Mouse (Mus musculus) CH12.LX (cell line): ENCODE results near the gene Afdn.

Experiments
- CHD2 ChIP-seq: IDR thresholded peaks from 2 replicates; pipeline ENCODE4 v1.6.1; 2011; ENCODE audit warnings: low read length, improper control_type of control experiment
- CTCF ChIP-seq, 2 experiments: IDR thresholded peaks in 1 of 2; conservative IDR thresholded peaks in 1 of 2; 2 replicates each; pipeline ENCODE4 v1.5.1; 2011 to 2012; ENCODE audit warnings: low read depth in 2 of 2, low read length in 2 of 2, improper control_type of control experiment in 1 of 2, inconsistent platforms in 1 of 2, mild to moderate bottlenecking in 1 of 2, moderate library complexity in 1 of 2
- E2F4 ChIP-seq: IDR thresholded peaks from 2 replicates; pipeline ENCODE4 v1.6.1; 2011; ENCODE audit warnings: low read depth, low read length, improper control_type of control experiment; ENCODE audit not compliant: insufficient replicate concordance
- GABPA ChIP-seq: IDR thresholded peaks from 2 replicates; pipeline ENCODE4 v1.6.1; 2012; ENCODE audit warnings: low read depth, low read length, improper control_type of control experiment, inconsistent platforms; ENCODE audit not compliant: insufficient replicate concordance
- HCFC1 ChIP-seq: IDR thresholded peaks from 2 replicates; pipeline ENCODE4 v1.6.1; 2012; ENCODE audit warnings: low read depth, mild to moderate bottlenecking, inconsistent platforms, low read length, improper control_type of control experiment
- MAFK ChIP-seq: IDR thresholded peaks from 2 replicates; pipeline ENCODE4 v1.6.1; 2011; ENCODE audit warnings: low read length, improper control_type of control experiment; ENCODE audit not compliant: insufficient replicate concordance
- MAX ChIP-seq: IDR thresholded peaks from 2 replicates; pipeline ENCODE4 v1.6.1; 2011; ENCODE audit warnings: low read length, improper control_type of control experiment
- POLR2A ChIP-seq: IDR thresholded peaks from 2 replicates; pipeline ENCODE4 v1.6.1; 2011; ENCODE audit warnings: low read depth, mild to moderate bottlenecking, improper control_type of control experiment, low read length
- RCOR1 ChIP-seq: conservative IDR thresholded peaks from 2 replicates; pipeline ENCODE4 v1.6.1; 2012; ENCODE audit warnings: low read depth, mild to moderate bottlenecking, inconsistent platforms, low read length, improper control_type of control experiment
- SMC3 ChIP-seq: IDR thresholded peaks from 2 replicates; pipeline ENCODE4 v1.6.1; 2011; ENCODE audit warnings: low read depth, low read length, improper control_type of control experiment
- UBTF ChIP-seq: IDR thresholded peaks from 2 replicates; pipeline ENCODE4 v1.6.1; 2012; ENCODE audit warnings: low read depth, mild to moderate bottlenecking, inconsistent platforms, low read length, improper control_type of control experiment, moderate library complexity
- ZKSCAN1 ChIP-seq: IDR thresholded peaks from 2 replicates; pipeline ENCODE4 v1.6.1; 2012; ENCODE audit warnings: low read depth, inconsistent platforms, low read length, improper control_type of control experiment, borderline replicate concordance
- ZMIZ1 ChIP-seq: IDR thresholded peaks from 2 replicates; pipeline ENCODE4 v1.6.1; 2012; ENCODE audit warnings: low read depth, mild to moderate bottlenecking, inconsistent platforms, low read length, improper control_type of control experiment
- ZNF384 ChIP-seq: IDR thresholded peaks from 2 replicates; pipeline ENCODE4 v1.6.1; 2012; ENCODE audit warnings: low read depth, low read length, improper control_type of control experiment, inconsistent platforms

DNA sequence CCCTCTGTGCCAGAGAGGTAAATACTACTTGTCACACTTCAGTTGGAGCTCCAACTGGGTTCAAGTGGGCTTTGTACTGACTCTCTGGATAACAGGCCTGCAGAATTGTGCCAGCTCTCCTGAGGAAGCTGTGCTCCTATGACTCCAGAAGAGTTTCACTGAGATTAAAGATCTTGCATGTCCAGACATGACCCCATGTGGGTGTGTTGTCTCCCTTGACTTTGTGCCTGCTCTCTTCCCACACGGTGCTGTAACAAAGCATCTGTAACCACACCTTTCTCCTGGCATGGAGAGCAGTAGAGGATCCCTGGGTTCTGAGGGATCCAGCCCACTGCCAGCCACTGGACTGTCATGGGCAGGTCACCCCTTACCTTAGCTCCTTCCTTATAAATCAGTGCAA is 95.1 kb downstream of the Afdn start:
- TF ChIP-seq MAFK (no peak), ZKSCAN1 (no peak), MAX (no peak), RCOR1 (no peak), ZMIZ1 (no peak), POLR2A (no peak), CHD2 (no peak), GABPA (no peak), SMC3 (no peak), CTCF (conservative IDR thresholded peaks at IDR 0.05 in 1 of 2, IDR thresholded peaks at IDR 0.05 in 1 of 2; ENCODE audit: low read depth in 2 of 2, low read length in 2 of 2) (no peak), UBTF (no peak), HCFC1 (no peak), ZNF384 (no peak), E2F4 (no peak)
